Comparison of ENCODE assay signal across 8 mouse cellular contexts in genomic region chr3:94953384-94953763, GRCm38 (mm10). TPM values are rescaled to one million over a fixed set of nuclear protein-coding genes. Genes with fewer than 3 reads are reported as not detected.
A peak's percentile ranks its signal among the peaks of the same experiment; 100 is the strongest.
DNase-seq lines count a peak whose midpoint lies in the region; ATAC-seq and TF ChIP-seq lines count a peak whose summit lies in the region.

No protein-coding gene starts in this region.

- H3K4me1 ChIP-seq in heart, embryonic 14.5 days (ENCODE audit: control insufficient read depth in 2 of 2, insufficient read depth in 2 of 2, low read length in 2 of 2) = peaks cover 4 to 17% of the 10 kb centered on the region in 2 experiments
- H3K4me1 ChIP-seq in G1E (ENCODE audit: insufficient read depth, low read depth, low read length) = peaks cover 55% of the 10 kb centered on the region
- 0 out of 2 replicates have a peak, but pooled peaks cover 7% of the 10 kb centered on the region for H3K4me1 ChIP-seq in forebrain, postnatal 0 days (ENCODE audit: insufficient read depth)
- peaks cover 21% of the 10 kb centered on the region for H3K4me1 ChIP-seq in midbrain, embryonic 10.5 days

- ATAC-seq in heart, embryonic 14.5 days (ENCODE audit: insufficient number of reproducible peaks, insufficient read depth, low FRiP score, low read depth) = no peak
- ATAC-seq in G1E (ENCODE audit: extremely low read depth, insufficient number of reproducible peaks, low FRiP score, poor library complexity, severe bottlenecking) = no peak
- ATAC-seq in forebrain, postnatal 0 days = peak; percentile 45

- DNase-seq in heart, adult 8-10 months (ENCODE audit: low spot score) = no peak
- no peak for DNase-seq in G1E (ENCODE audit: low spot score)
- no peak for DNase-seq in forebrain, postnatal 0 days
- no peak for DNase-seq in midbrain, embryonic 10.5 days (ENCODE audit: low spot score)
- no peak for DNase-seq in frontal cortex, postnatal 25 days (ENCODE audit: low spot score in 2 of 2)
- no peak for DNase-seq in frontal cortex, postnatal 36 days (ENCODE audit: low spot score in 2 of 2)
- no peak for DNase-seq in left cerebral cortex, adult 18-20 months (ENCODE audit: low spot score in 2 of 2)

- H3K27ac ChIP-seq in heart, embryonic 14.5 days (replicated peaks in 1 of 2; ENCODE audit: control insufficient read depth in 1 of 2, insufficient read depth in 1 of 2, low read depth in 2 of 2, low read length in 2 of 2) = peak overlapping the region; percentile 79 to 84
- peak overlapping the region; percentile 97 for H3K27ac ChIP-seq in forebrain, postnatal 0 days (ENCODE audit: low read depth, low read length)
- H3K27ac ChIP-seq in midbrain, embryonic 10.5 days (replicated peaks) = peak overlapping the region; percentile 98

- no peak for TF ChIP-seq CTCF in G1E (IDR thresholded peaks at IDR 0.05; ENCODE audit: low read depth, low read length)
- no peak for TF ChIP-seq CTCF in forebrain, postnatal 0 days (IDR thresholded peaks at IDR 0.05; ENCODE audit: low read depth)

- H3K4me3 ChIP-seq in heart, embryonic 14.5 days (ENCODE audit: control insufficient read depth in 1 of 2, insufficient read depth in 1 of 2, low read depth in 1 of 2, low read length in 2 of 2) = peak overlapping the region; percentile 91 to 95
- peak overlapping the region; percentile 78 for H3K4me3 ChIP-seq in G1E (ENCODE audit: low read depth, low read length)
- peak overlapping the region; percentile 81 for H3K4me3 ChIP-seq in forebrain, postnatal 0 days (ENCODE audit: low read depth, low read length)
- peak overlapping the region; percentile 83 for H3K4me3 ChIP-seq in midbrain, embryonic 10.5 days

- H3K4me2 ChIP-seq in heart, embryonic 14.5 days (ENCODE audit: low read length) = peak overlapping the region; percentile 63
- peak overlapping the region; percentile 63 for H3K4me2 ChIP-seq in forebrain, postnatal 0 days (ENCODE audit: low read depth)

- H3K9me3 ChIP-seq in heart, embryonic 14.5 days (ENCODE audit: control insufficient read depth, low read length) = no peaks in the 10 kb centered on the region
- H3K9me3 ChIP-seq in G1E (replicated peaks) = peaks cover 2% of the 10 kb centered on the region; the same call in 1 of the 2 replicates
- H3K9me3 ChIP-seq in forebrain, postnatal 0 days (ENCODE audit: low read length) = no peaks in the 10 kb centered on the region
- no peaks in the 10 kb centered on the region for H3K9me3 ChIP-seq in midbrain, embryonic 10.5 days (replicated peaks)

- H3K27me3 ChIP-seq in heart, embryonic 14.5 days (ENCODE audit: control insufficient read depth, insufficient read depth, low read length) = no peaks in the 10 kb centered on the region
- H3K27me3 ChIP-seq in G1E (ENCODE audit: insufficient read depth, low read length) = no peaks in the 10 kb centered on the region
- H3K27me3 ChIP-seq in forebrain, postnatal 0 days (ENCODE audit: insufficient read depth, low read length) = no peaks in the 10 kb centered on the region
- H3K27me3 ChIP-seq in midbrain, embryonic 10.5 days (ENCODE audit: low read depth, poor library complexity, severe bottlenecking) = 0 out of 2 replicates have a peak, but pooled peaks cover 7% of the 10 kb centered on the region

- H3K36me3 ChIP-seq in heart, embryonic 14.5 days (ENCODE audit: control insufficient read depth, insufficient read depth, low read length) = peaks cover 29% of the 10 kb centered on the region
- peaks cover 45% of the 10 kb centered on the region for H3K36me3 ChIP-seq in G1E (replicated peaks)
- peaks cover 24% of the 10 kb centered on the region; the same call in 1 of the 2 replicates for H3K36me3 ChIP-seq in forebrain, postnatal 0 days (ENCODE audit: insufficient read depth)
- H3K36me3 ChIP-seq in midbrain, embryonic 10.5 days = peaks cover 32% of the 10 kb centered on the region

- 15% methylated on average over 9 of the region's 9 CpGs for WGBS in heart, embryonic 14.5 days
- 11% methylated on average over 9 of the region's 9 CpGs for WGBS in forebrain, postnatal 0 days
- 21% methylated on average over 9 of the region's 9 CpGs for WGBS in midbrain, embryonic 10.5 days

- peak overlapping the region; percentile 95 for H3K9ac ChIP-seq in heart, embryonic 14.5 days (ENCODE audit: low read length)
- H3K9ac ChIP-seq in forebrain, postnatal 0 days = peak overlapping the region; percentile 97

RNA-seq across cellular contexts. Expression of gene Rfx5, which starts 0.5 kb away (rescaled TPM):
- polyA plus RNA-seq in heart, embryonic 14.5 days (2014; fragmentation: Nextera tagmentation; extraction: Ambion mirVana) = 6.9 and 8.1 TPM in 2 replicates
- total RNA-seq in heart, adult 8-10 months (2022) = 10 to 100 TPM in 2 of 4 experiments, 1 to 10 TPM in 2; 5.8 to 14.5 (median 8.7) TPM
- total RNA-seq in G1E (2014; fragmentation: Nextera tagmentation) (27.8 and 36.2 TPM in 2 replicates), G1E (2017) (21.8 and 24.3 TPM in 2 replicates)
- 9.6 and 11.7 TPM in 2 replicates for polyA plus RNA-seq in G1E (2012)
- total RNA-seq in forebrain, postnatal 0 days (2014; rRNA removed) = 14.8 and 18.7 TPM in 2 replicates
- 3.5 and 4.1 TPM in 2 replicates for polyA plus RNA-seq in forebrain, postnatal 0 days (2015; fragmentation: Nextera tagmentation; extraction: Ambion mirVana)
- 4.9 and 5.1 TPM in 2 replicates for polyA plus RNA-seq in midbrain, embryonic 10.5 days (2016; fragmentation: Nextera tagmentation; extraction: Ambion mirVana)
- 10 to 100 TPM; 23.1 to 24.5 TPM for total RNA-seq in left cerebral cortex, adult 18-20 months (2021)

RNA-seq across cellular contexts. Expression of gene Selenbp1, which starts 20.5 kb away (rescaled TPM):
- polyA plus RNA-seq in heart, embryonic 14.5 days (2014; fragmentation: Nextera tagmentation; extraction: Ambion mirVana) = 71.7 and 74.5 TPM in 2 replicates
- total RNA-seq in heart, adult 8-10 months (2022) = 100 to 1,000 TPM; 118 to 153 (median 121) TPM
- 110 and 119 TPM in 2 replicates for total RNA-seq in G1E (2014; fragmentation: Nextera tagmentation)
- 367 and 434 TPM in 2 replicates for total RNA-seq in G1E (2017)
- polyA plus RNA-seq in G1E (2012) = 39.8 and 133 TPM in 2 replicates
- total RNA-seq in forebrain, postnatal 0 days (2014; rRNA removed) = 10.2 and 16.6 TPM in 2 replicates
- polyA plus RNA-seq in forebrain, postnatal 0 days (2015; fragmentation: Nextera tagmentation; extraction: Ambion mirVana) = 11.6 and 11.9 TPM in 2 replicates
- 4.1 and 4.2 TPM in 2 replicates for polyA plus RNA-seq in midbrain, embryonic 10.5 days (2016; fragmentation: Nextera tagmentation; extraction: Ambion mirVana)
- 10 to 100 TPM in 1 of 2 experiments, 1 to 10 TPM in 1; 9.9 to 10.5 TPM for total RNA-seq in left cerebral cortex, adult 18-20 months (2021)

RNA-seq across cellular contexts. Expression of gene Pi4kb, which starts 21.2 kb away (rescaled TPM):
- 17.4 and 21.8 TPM in 2 replicates for polyA plus RNA-seq in heart, embryonic 14.5 days (2014; fragmentation: Nextera tagmentation; extraction: Ambion mirVana)
- 10 to 100 TPM; 26.4 to 29.4 (median 28.3) TPM for total RNA-seq in heart, adult 8-10 months (2022)
- total RNA-seq in G1E (2014; fragmentation: Nextera tagmentation) (39.8 and 70.6 TPM in 2 replicates), G1E (2017) (36.8 and 37.4 TPM in 2 replicates)
- polyA plus RNA-seq in G1E (2012) = 11.7 and 11.8 TPM in 2 replicates
- 69.9 and 79.8 TPM in 2 replicates for total RNA-seq in forebrain, postnatal 0 days (2014; rRNA removed)
- polyA plus RNA-seq in forebrain, postnatal 0 days (2015; fragmentation: Nextera tagmentation; extraction: Ambion mirVana) = 24.6 and 25.5 TPM in 2 replicates
- 21.4 and 24.9 TPM in 2 replicates for polyA plus RNA-seq in midbrain, embryonic 10.5 days (2016; fragmentation: Nextera tagmentation; extraction: Ambion mirVana)
- total RNA-seq in left cerebral cortex, adult 18-20 months (2021) = 10 to 100 TPM; 60.9 to 62.2 TPM
